Mouse (Mus musculus) CD4-positive, CD25-positive, alpha-beta regulatory T cell, adult 4 months (primary cell): ENCODE results near the gene Lbr. TPM values are rescaled to one million over a fixed set of nuclear protein-coding genes. Genes with fewer than 3 reads are reported as not detected.
"Not testable (repeated sequence)": the region's sequence is repeated elsewhere in the genome, so short reads cannot be mapped to it uniquely, and the experiment has no call there.

ENCODE experiments used
- ATAC-seq: one replicate; pipeline ENCODE4 v1.8.0; 2017
- polyA plus RNA-seq, 2 experiments: library from polyadenylated mRNA; unstranded; fragments of 100-300 nt; shearing (Covaris generic); gene quantifications; one replicate each; pipeline ENCODE4 v1.2.1; 2017

Lbr gene
- polyA plus RNA-seq, 2 experiments from 2014 or later = 319 to 341 TPM

GRCm38 (mm10) chr1:181852466-181852865 is 9.6 kb upstream of the Lbr start:
- ATAC-seq = peak; percentile 60

GRCm38 (mm10) chr1:181851521-181852310 is 8.9 kb upstream of the Lbr start:
- no peak for ATAC-seq

DNA sequence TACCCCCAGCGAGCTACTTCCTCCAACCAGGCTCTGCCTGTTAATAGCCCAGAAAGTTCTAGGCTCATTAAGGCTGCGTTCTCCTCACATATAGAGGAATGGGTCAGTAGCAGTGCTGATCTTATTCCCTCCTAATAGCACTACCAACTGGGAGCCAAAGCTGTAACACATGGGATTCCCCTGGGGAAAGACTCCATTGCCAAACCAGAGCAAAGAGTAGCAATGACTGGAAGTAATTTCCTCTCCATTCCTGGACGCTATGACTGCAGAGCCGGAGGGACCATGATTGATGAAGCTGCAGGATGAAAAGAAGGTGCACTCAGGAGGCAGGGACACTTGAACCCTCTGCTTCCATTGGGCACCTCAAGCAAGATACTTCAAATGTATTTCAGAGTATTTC is 7.6 kb upstream of the Lbr start:
- ATAC-seq = no peak

DNA sequence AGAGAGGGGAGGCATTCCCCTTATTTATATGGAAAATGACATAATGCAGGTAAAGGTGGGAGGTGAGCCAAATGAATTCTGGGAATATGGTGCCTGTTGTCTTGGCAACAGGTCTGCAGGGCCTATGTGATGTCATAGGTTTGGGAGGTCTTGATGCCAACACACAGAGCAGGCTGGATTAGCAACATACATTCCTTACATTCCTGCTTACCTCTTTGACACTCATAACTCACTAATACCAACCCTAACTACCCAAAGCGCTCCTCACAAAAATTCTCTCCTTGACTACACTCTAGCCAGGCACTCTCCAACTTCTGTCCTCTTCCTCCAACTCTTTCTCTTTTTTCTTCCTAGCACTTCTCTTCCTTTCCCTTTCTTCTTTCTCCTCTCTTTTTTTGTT is 5.4 kb upstream of the Lbr start:
- ATAC-seq = no peak

DNA sequence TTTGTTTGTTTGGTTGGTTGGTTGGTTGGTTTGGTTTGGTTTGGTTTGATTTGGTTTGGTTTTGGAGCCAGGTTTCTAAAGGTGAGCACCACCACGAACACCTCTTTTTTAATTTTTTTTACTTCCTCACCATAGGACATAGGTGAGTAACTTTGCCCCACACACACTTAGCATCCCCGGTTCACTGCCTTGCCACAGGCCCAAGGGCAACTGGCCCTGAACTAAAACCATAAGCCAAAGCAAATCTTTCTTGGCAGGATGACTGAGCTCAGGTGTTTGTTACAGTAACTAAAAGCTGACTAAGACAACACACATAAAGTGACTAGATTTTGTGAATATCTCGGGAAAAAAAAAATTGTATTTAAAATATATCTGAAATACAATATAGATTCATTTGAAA is 4.5 kb upstream of the Lbr start:
- ATAC-seq = no peak

- ATAC-seq = no peak
These were observed 2.9 kb upstream of the Lbr start for GRCm38 (mm10) chr1:181845767-181846166.

- ATAC-seq = no peak
These were observed 2.2 kb upstream of the Lbr start for GRCm38 (mm10) chr1:181844874-181845547.

DNA sequence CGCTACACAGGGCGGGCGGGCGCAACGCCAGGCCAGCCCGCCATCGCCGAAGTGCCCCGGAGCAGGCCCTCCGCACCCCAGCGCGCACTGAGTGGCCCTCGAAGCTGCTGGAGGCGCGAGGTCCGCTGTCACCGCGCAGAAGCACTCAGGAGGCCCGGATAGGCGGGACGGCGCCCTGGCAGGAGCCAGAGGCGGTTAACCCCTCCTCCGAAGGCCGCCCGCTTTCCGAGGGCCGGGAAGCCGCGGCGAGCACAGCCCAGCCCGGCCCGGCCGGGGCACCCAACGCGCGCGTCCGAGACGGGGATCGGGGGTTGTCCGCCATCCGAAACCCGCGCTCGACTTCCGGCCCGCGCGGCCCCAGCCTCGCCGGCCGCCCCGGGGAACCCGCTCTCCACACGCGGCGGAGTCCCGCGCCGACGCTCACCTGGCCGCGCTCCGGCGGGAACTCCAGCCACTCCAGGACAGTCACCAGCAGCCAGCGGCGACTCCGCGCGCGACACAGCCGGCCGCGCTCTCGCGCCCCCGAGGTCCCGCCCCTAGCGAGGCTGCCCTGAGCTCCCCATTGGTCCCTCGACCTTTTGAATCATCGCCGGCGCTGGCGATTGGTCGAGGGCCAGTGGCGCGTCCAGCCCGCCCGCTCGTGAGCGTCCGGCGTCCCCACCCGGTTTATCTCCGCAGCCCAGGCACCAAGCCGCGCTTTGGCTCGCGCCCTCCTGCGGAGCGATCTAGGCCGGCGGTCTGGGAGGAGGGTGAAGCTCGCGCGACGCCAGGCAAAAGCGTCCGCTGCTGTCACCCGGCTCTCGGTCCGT is 778 bp downstream of the Lbr start:
- ATAC-seq = peak; percentile 78

DNA sequence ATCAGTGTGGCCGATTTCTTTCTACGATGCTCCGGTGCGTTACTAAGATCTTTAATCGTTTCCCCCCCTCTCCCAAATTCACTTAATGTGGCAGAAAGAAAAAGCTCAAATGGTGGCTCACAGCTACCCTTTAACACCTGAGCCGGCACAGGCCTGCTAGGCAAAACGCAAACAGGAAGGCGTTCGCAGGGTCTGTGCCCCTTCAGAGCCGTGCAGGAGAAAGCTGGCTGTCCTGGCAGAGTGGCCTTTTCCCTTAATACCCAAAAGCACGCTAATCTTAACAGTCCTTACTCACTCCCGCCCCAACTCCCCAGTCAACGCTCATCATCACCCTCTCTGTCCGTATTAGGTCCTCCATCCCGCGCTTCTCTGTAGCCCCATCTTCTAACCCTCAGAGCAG is 1.4 kb downstream of the Lbr start:
- ATAC-seq = peak; percentile 8

- ATAC-seq = no peak
These were observed 3.0 kb downstream of the Lbr start for GRCm38 (mm10) chr1:181839746-181840366.

- ATAC-seq = no peak
These were observed 4.7 kb downstream of the Lbr start for GRCm38 (mm10) chr1:181838111-181838510.

GRCm38 (mm10) chr1:181833143-181833542 is 9.7 kb downstream of the Lbr start:
- ATAC-seq = no peak

GRCm38 (mm10) chr1:181832720-181833119 is 10.1 kb downstream of the Lbr start:
- ATAC-seq = no peak

DNA sequence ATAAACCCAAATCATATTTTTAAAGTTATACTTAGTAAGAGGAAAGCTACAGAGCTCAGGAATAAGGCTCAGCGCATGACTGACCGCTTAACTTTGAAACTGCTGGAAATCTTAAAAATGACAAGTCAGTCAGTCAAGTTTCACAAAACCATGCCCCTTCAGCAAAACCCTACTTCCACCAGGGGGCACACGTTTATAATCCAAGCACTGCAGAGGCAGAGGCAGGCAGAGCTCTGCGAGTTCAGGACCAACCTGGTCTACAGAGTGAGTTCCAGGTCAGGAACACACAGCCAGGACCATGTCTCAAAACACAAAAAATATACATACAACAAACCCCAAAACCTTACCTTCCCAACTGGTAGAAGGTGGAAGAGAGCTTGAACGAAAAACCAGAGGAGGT is 14.5 kb downstream of the Lbr start:
- ATAC-seq = peak; percentile 68

DNA sequence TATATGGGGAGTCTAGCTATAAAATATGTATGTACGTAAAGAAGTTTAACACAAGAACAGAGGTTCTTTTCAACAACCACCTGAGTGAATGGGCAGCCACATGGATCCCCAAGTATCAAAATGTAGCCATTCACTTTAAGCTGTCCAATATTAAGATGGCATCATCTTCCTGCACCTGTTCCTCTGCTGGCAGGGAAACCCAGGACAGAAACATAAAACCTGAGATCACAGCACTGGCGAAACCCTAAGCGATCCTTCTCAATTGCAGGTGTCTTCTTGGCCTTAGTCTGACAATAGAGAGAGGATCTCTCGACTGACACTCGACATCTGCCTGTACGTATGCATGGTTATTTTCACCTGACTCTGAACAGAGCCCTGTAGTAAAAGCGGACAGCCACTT is 16.1 kb downstream of the Lbr start:
- no peak for ATAC-seq

DNA sequence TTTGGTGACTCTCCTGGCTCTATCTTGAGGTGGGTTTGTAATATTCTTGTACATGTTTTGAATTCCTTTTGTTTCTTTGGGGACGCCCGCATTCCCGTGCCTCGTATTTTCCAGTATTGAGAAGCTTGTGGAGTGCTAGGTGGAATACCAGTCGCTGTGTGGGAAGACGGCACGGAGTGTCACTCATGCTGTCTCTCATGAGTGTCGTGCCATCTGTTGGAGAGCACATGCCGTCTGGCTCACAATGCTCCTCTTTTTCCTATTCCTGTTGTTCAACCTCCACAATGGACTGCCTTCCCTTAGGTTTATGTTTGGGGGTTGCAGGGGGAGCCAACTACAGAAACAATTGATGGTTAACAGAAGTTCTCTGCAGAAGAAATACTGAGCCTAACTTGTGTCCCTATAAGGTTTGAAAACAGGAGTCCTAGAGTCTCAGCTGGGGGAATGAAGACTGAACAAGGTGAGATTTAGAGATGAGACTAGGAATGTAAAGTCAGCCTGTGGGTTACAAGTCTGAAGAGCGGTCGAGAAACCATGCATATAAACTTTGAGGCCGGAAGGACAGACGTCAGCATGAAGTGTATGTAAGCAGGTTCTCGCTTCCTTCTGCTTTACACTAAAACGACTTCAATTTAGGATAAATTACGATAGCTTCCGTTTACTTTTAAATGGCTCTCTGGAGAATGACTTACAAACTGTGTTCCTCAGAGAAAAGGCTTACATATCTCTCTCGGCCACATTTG is 31.2 kb downstream of the Lbr start:
- ATAC-seq = no peak

DNA sequence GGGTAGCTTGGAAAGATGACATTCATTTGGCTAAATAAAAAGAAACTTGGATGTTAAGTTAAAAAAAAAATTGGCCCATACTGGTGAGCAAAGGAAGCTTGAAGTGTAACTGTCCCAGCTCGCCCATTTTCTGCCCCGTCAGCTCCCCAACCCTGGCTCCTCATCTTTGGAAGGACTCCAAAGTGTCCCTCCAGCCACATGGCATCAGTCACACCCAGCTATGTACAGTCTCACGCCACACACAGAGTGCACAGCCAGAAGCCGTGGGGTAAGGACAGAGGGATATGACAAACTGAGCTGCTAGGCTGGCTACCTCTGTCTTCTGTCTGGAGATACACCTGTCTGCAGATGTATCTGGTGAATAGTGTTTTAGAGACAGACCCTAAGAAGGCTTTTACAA is 42.2 kb downstream of the Lbr start:
- ATAC-seq = no peak

DNA sequence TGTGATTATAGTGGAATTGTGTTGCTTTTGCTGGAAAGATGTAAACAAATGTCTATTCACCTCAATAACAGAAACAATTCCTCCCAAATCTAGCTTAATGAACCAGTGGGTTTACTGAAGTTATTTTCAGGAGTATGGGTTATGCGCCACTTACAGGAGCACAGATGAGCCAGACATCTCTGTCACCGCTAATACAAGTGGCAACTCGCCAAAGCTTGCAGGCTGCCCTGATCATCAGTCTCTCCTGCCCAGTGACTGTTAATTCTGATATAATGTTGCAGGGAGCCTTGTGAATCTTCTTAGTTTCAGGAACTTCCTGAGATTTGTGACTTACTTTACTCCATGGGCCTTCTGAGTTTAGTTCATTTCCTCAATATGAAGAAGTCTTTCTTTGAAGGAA is 42.9 kb downstream of the Lbr start:
- no peak for ATAC-seq

GRCm38 (mm10) chr1:181793541-181793940 is 49.3 kb downstream of the Lbr start:
- no peak for ATAC-seq

GRCm38 (mm10) chr1:181789952-181790351 is 52.9 kb downstream of the Lbr start:
- ATAC-seq = no peak

GRCm38 (mm10) chr1:181782600-181782999 is 60.2 kb downstream of the Lbr start:
- ATAC-seq = not testable (repeated sequence)

DNA sequence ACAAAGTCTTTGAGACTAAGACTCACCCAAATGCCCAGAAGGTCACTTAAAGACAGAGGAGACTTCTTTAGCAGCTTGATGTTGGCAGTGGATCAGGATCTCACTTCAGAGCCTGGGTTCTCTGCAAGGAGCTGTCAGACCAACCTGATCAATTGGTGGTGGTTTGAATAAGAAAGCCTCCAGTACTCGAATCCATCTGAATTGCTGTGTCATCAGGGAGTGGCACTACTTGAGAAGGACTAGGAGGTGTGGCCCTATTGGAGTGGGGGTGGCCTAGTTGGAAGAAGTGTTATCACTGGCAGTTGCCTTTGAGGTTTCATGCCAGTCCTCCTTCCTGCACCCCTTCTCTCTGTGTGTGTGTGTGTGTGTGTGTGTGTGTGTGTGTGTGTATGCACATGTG is 66.3 kb downstream of the Lbr start:
- ATAC-seq = no peak
